Mouse (Mus musculus) CD4-positive, CD25-positive, alpha-beta regulatory T cell (primary cell): ENCODE results near the gene Gm8127. TPM values are rescaled to one million over a fixed set of nuclear protein-coding genes. Genes with fewer than 3 reads are reported as not detected.

Experiments
- polyA plus RNA-seq: library from polyadenylated mRNA; unstranded; fragments of 100-300 nt; shearing (Covaris generic); gene quantifications from one replicate; pipeline ENCODE4 v1.2.1, GENCODE M21; 2017

The Gm8127 gene
- not detected for polyA plus RNA-seq

DNA sequence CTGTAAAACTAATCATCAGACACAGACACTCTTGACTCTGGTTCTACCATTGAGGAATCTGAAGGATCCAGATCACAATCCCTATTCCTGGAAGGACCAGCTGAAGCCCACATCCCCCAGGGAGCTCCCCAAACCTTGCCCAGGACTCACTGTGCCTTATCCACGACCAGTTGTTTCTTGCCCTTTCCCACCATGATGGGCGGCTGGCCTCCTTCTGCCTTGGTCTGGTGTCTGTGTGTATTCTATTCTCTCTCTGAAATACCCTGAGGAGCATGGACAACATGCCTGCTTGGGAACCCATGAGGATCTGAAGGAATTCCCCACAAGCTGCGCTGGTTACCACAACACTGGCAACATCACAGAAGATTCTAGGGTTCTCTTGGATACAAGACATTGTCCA, at the start of gene Gm8127:
Gene Gm8127 (minus strand): TSS at position 330 of the 400 bp plus-strand sequence.

DNA sequence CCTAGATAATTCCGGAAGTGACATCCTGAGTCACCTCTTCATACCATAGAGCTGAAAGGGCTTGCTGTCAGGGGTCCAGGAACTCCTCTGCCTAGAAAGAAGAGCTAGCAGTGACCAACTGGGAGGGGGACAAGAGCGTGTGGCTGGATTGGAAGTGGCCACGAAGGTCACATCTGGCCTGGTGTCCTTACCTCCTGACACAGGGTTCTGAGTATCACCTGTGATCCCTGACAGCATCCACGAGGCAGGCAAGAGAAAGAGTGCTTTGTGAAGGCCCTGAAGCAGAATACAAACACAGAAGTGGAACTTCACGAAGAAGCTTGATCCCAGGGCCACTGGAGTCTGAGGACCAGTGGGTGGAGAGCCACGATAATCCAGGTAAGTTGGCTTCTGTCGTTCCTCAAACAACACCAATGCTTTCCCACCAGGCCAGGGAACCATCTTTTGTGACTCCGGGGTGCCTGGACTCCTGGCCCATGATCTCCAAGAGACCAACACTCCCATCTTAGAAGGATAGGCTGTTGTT, 18.6 kb downstream of the Gm8127 start, which contains the start of gene Gm9732:
Gene Gm9732 (plus strand): TSS at position 51 of the 526 bp plus-strand sequence.

DNA sequence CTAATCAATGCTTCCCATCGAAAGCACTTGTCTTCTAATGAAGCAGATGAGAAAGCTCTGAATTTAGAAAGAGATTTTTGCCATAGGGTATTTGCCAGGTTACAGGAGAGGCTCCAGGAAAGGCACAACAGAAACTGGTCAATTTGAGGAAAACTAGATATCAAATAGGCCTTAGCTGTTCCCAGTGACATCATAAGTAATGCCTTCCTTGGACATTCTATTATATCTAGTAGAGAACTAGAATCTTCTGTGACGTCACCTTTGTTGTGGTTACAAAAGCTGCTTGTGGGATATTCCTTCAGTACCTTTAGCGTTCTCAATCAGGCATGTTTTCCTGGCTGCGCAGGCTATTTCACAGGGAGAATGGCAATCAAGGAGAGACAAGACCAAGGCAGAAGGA, 35.3 kb downstream of the Gm8127 start, which contains the start of gene Gm8126:
Gene Gm8126 (plus strand): TSS at position 301 of the 400 bp plus-strand sequence.

Other genes starting within 250 kb of the Gm8127 start
- not detected for gene Gm8094, start 217.2 kb downstream of the Gm8127 start, polyA plus RNA-seq
- not detected for gene Gm8104, start 193.2 kb downstream of the Gm8127 start, polyA plus RNA-seq
- not detected for gene Gm7233, start 114.0 kb downstream of the Gm8127 start, polyA plus RNA-seq
- not detected for gene Gm8122, start 58.5 kb downstream of the Gm8127 start, polyA plus RNA-seq
- not detected for gene Gm8126, start 35.2 kb downstream of the Gm8127 start, polyA plus RNA-seq
- gene Gm9732, start 18.8 kb downstream of the Gm8127 start, polyA plus RNA-seq, result 0.29 TPM
- not detected for gene 1700001F09Rik, start 54.0 kb upstream of the Gm8127 start, polyA plus RNA-seq
- not detected for gene Gm8138, start 122.5 kb upstream of the Gm8127 start, polyA plus RNA-seq
- not detected for gene Gm5799, start 249.7 kb upstream of the Gm8127 start, polyA plus RNA-seq